8 mouse cellular contexts compared by ENCODE assay signal in genomic region chr5:65335298-65336074, GRCm38 (mm10). TPM values are rescaled to one million over a fixed set of nuclear protein-coding genes. Genes with fewer than 3 reads are reported as not detected.
DNase-seq lines count a peak whose midpoint lies in the region; ATAC-seq and TF ChIP-seq lines count a peak whose summit lies in the region.

TSS of gene Rfc1 (minus strand) at chr5:65335670.

- no peaks in the 10 kb centered on the region for H3K9me3 ChIP-seq in hindbrain, embryonic 10.5 days
- no peaks in the 10 kb centered on the region for H3K9me3 ChIP-seq in lung, postnatal 0 days (ENCODE audit: low read length)

- H3K9ac ChIP-seq in lung, postnatal 0 days (replicated peaks; ENCODE audit: low read depth) = peak within 1 kb of the TSS; percentile 79

- no peaks in the 10 kb centered on the region for H3K27me3 ChIP-seq in hindbrain, embryonic 10.5 days (ENCODE audit: insufficient read depth, poor library complexity, severe bottlenecking)
- no peaks in the 10 kb centered on the region for H3K27me3 ChIP-seq in lung, postnatal 0 days (replicated peaks; ENCODE audit: insufficient read depth, low read length)

- peak; percentile 99 for ATAC-seq in frontal cortex, adult (ENCODE audit: low TSS enrichment)
- ATAC-seq in lung, postnatal 0 days = peak; percentile 99

- peaks cover 12% of the 10 kb centered on the region for H3K4me1 ChIP-seq in hindbrain, embryonic 10.5 days (replicated peaks)
- H3K4me1 ChIP-seq in lung, postnatal 0 days (ENCODE audit: insufficient read depth, low read depth, low read length) = no peaks in the 10 kb centered on the region

- H3K27ac ChIP-seq in hindbrain, embryonic 10.5 days = peak within 1 kb of the TSS; percentile 95
- H3K27ac ChIP-seq in lung, postnatal 0 days (ENCODE audit: low read length) = peak within 1 kb of the TSS; percentile 79

- under 1% methylated on average over 65 of the region's 65 CpGs for WGBS in hindbrain, embryonic 10.5 days
- WGBS in lung, postnatal 0 days = under 1% methylated on average over 64 of the region's 65 CpGs

- peak within 1 kb of the TSS; percentile 85 for H3K4me2 ChIP-seq in lung, postnatal 0 days (replicated peaks; ENCODE audit: low read depth, low read length)

- peak; percentile 91 for DNase-seq in MN1 (ENCODE audit: low spot score)
- peak; percentile 85 for DNase-seq in cerebellum, adult 9-10 months
- peak; percentile 90 for DNase-seq in hindbrain, embryonic 10.5 days (ENCODE audit: low spot score)
- peak; percentile 91 for DNase-seq in layer of hippocampus, adult 9-11 months
- peak; percentile 90 for DNase-seq in lung, postnatal 0 days (ENCODE audit: low spot score)
- peak; percentile 80 for DNase-seq in ovary, postnatal 14 days (ENCODE audit: low spot score)
- DNase-seq in thymus, postnatal 14 days = peak; percentile 89

- peaks cover 29% of the 10 kb centered on the region for H3K36me3 ChIP-seq in hindbrain, embryonic 10.5 days
- no peaks in the 10 kb centered on the region for H3K36me3 ChIP-seq in lung, postnatal 0 days (ENCODE audit: insufficient read depth, low read length)

- TF ChIP-seq CTCF in lung, postnatal 0 days (IDR thresholded peaks at IDR 0.05) = no peak

- peak within 1 kb of the TSS; percentile 96 for H3K4me3 ChIP-seq in hindbrain, embryonic 10.5 days
- H3K4me3 ChIP-seq in lung, postnatal 0 days (ENCODE audit: low read depth, low read length) = peak within 1 kb of the TSS; percentile 98

- no peak for TF ChIP-seq EP300 in lung, postnatal 0 days (IDR thresholded peaks at IDR 0.05)

RNA-seq across cellular contexts. Expression of gene Rfc1, which starts in this region (rescaled TPM):
- 54.3 and 85.4 TPM in 2 replicates for polyA plus RNA-seq in hindbrain, embryonic 10.5 days (2016; fragmentation: Nextera tagmentation; extraction: Ambion mirVana)
- 34.8 and 37.7 TPM in 2 replicates for polyA plus RNA-seq in lung, postnatal 0 days (2015; fragmentation: Nextera tagmentation; extraction: Ambion mirVana)

Comparison
In these comparisons a context has a peak if more than half of its experiments do, and no peak if none do; other contexts are left out.
1. Peak in every context shown above with its lines: DNase-seq, ATAC-seq, H3K4me3 ChIP-seq and H3K27ac ChIP-seq.